Mouse (Mus musculus) heart, adult 2 months (tissue): ENCODE results near the gene Qk. TPM values are rescaled to one million over a fixed set of nuclear protein-coding genes. Genes with fewer than 3 reads are reported as not detected.
A peak's percentile ranks its signal among the peaks of the same experiment; 100 is the strongest.

Experiments used
- DNase-seq, 2 experiments: peaks; one replicate each; pipeline ENCODE4 v3.0.0; 2021
- H3K27ac ChIP-seq: fragments of 200-600 bp; 2 replicates; pipeline ENCODE4 v1.8.1; 2022
- H3K27me3 ChIP-seq: fragments of 200-500 bp; 2 replicates; pipeline ENCODE4 v1.6.1; 2012; ENCODE audit warnings: mild to moderate bottlenecking, low read length, inconsistent platforms, mixed read lengths; ENCODE audit not compliant: control insufficient read depth, insufficient read depth
- H3K36me3 ChIP-seq: fragments of 200-500 bp; 2 replicates; pipeline ENCODE4 v1.6.1; 2012; ENCODE audit warnings: low read length, inconsistent platforms; ENCODE audit not compliant: control insufficient read depth, insufficient read depth
- H3K4me1 ChIP-seq: fragments of 200-500 bp; 2 replicates; pipeline ENCODE4 v1.6.1; 2011; ENCODE audit warnings: low read length; ENCODE audit not compliant: control insufficient read depth, insufficient read depth
- H3K4me3 ChIP-seq: fragments of 200-600 bp; 2 replicates; pipeline ENCODE4 v1.8.1; 2022
- H3K79me2 ChIP-seq: fragments of 200-500 bp; replicated peaks from 2 replicates; pipeline ENCODE4 v1.6.1; 2012; ENCODE audit warnings: mild to moderate bottlenecking, inconsistent platforms, low read length, moderate library complexity, mixed read lengths; ENCODE audit not compliant: control insufficient read depth, insufficient read depth
- H3K9ac ChIP-seq: fragments of 200-500 bp; 2 replicates; pipeline ENCODE4 v1.6.1; 2012; ENCODE audit warnings: low read depth, mild to moderate bottlenecking, control low read depth, inconsistent platforms, low read length, mixed read lengths
- CTCF ChIP-seq: fragments of 200-600 bp; IDR thresholded peaks from 2 replicates; pipeline ENCODE4 v1.8.1; 2022; ENCODE audit warnings: antibody characterized with exemption, mild to moderate bottlenecking, moderate library complexity
- EP300 ChIP-seq: fragments of 200-500 bp; IDR thresholded peaks from 2 replicates; pipeline ENCODE4 v1.6.1; 2011; ENCODE audit warnings: low read depth, low read length, control low read depth; ENCODE audit not compliant: insufficient read depth
- POLR2A ChIP-seq: fragments of 200-500 bp; IDR thresholded peaks from 2 replicates; pipeline ENCODE4 v1.6.1; 2011; ENCODE audit warnings: mild to moderate bottlenecking, low read depth, low read length, control low read depth; ENCODE audit not compliant: insufficient read depth
- WGBS: fragments of 180-500 bp; shearing (Covaris S2); methylation state at CpG from one replicate; pipeline ENCODE4 v1.1.7; 2018; 5-methylcytosine and 5-hydroxymethylcytosine counted together
- intact Hi-C: fragments of 180-260 bp; cut with DNase I; formaldehyde crosslinking; loops from one replicate; pipeline ENCODE4 v1.15.1; 2025
- polyA plus RNA-seq: library from polyadenylated mRNA; depleted of rRNA; stranded (reverse); fragments of >200 nt; gene quantifications from 2 replicates; pipeline ENCODE4 v1.2.3, GENCODE M21; 2012
- total RNA-seq, 2 experiments: library from RNA; stranded (reverse); gene quantifications; 2 replicates each; pipeline ENCODE4 v1.2.3; 2021

The Qk gene
- total and polyA plus RNA-seq, 3 experiments, result 342 to 514 (median 469) TPM

- TF ChIP-seq CTCF, result no peak
- Histone ChIP-seq H3K4me3 (no peak overlapping the region), H3K27me3 (no peaks in the 10 kb centered on the region), H3K27ac (peak overlapping the region; percentile 84), H3K79me2 (no peaks in the 10 kb centered on the region), H3K36me3 (peaks cover 2% of the 10 kb centered on the region), H3K9ac (no peak overlapping the region), H3K4me1 (peaks cover 18% of the 10 kb centered on the region)
- no peak for DNase-seq
- WGBS, result 72% methylated on average over 7 of the region's 7 CpGs
- intact Hi-C loops, result no loop called here
Measured at GRCm38 (mm10) chr17:10361882-10362291, 42.2 kb upstream of the Qk start.

DNA sequence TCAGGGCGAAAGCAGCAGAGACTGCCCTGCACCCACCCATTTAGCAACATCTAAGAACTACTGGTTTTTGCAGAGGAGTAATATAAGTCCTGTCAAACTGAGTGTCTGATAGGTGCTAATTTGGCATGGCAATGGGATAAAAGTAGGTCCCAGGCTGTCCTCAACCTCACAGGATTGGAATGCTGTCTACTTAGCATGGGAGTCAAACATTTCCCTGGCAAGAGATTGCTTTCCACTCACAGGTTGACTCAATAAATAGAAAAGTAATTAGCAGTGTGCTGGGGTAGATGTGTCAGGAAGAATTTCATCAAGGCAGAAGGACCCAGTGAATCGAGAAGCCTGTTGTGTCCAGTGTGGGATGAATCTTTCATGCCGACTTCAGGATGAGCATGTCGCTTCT lies 41.1 kb upstream of the Qk start:
- no peak for TF ChIP-seq POLR2A
- no peak for TF ChIP-seq EP300
- no peak for TF ChIP-seq CTCF
- no peak overlapping the region for H3K4me3 ChIP-seq
- WGBS, result 69% methylated on average over 4 of the region's 4 CpGs
- no peaks in the 10 kb centered on the region for H3K27me3 ChIP-seq
- H3K27ac ChIP-seq, result peak overlapping the region; percentile 84
- H3K9ac ChIP-seq, result peak overlapping the region; percentile 50; the same call in 1 of the 2 replicates
- H3K36me3 ChIP-seq, result no peaks in the 10 kb centered on the region
- no peaks in the 10 kb centered on the region for H3K79me2 ChIP-seq
- intact Hi-C loops, result no loop called here
- H3K4me1 ChIP-seq, result peaks cover 15% of the 10 kb centered on the region
- DNase-seq, result peak in 1 of 2 experiments; percentile 32

DNA sequence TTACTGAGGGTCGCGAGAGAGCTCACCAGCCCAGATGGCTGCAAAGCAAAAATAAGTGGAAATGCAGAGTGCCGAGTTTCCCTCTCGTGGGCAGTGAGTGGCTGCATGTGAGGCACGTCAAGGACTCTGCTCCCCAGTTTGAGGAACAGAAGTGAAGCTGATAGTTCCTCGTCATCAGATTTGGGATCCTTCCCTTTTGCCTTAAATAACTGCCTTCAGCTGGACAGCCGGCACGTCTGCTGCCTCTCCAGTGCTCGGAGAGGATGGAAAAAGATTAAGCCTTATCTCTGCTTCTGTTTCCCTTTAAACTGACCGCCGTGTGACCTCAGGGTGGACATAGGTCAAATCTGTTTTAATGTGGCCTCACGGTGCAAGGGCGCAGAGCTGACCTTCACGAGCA lies 39.8 kb upstream of the Qk start:
- 0 out of 2 replicates have a peak overlapping the region, but pooled peaks have one; percentile 19 for H3K9ac ChIP-seq
- WGBS, result 15% methylated on average over 14 of the region's 14 CpGs
- peak in 1 of 2 experiments; percentile 56 for DNase-seq
- intact Hi-C loops, result loop anchor here (2.0 kb wide), 1 partner anchor 23 kb away; no protein-coding TSS in a partner anchor
- H3K4me1 ChIP-seq, result peaks cover 17% of the 10 kb centered on the region
- no peaks in the 10 kb centered on the region for H3K36me3 ChIP-seq
- H3K4me3 ChIP-seq, result no peak overlapping the region
- TF ChIP-seq CTCF (no peak), EP300 (peak; percentile 80; the same call in 1 of the 2 replicates), POLR2A (peak; percentile 48; the same call in 1 of the 2 replicates)
- H3K79me2 ChIP-seq, result no peaks in the 10 kb centered on the region
- H3K27ac ChIP-seq, result peak overlapping the region; percentile 84
- H3K27me3 ChIP-seq, result no peaks in the 10 kb centered on the region

DNA sequence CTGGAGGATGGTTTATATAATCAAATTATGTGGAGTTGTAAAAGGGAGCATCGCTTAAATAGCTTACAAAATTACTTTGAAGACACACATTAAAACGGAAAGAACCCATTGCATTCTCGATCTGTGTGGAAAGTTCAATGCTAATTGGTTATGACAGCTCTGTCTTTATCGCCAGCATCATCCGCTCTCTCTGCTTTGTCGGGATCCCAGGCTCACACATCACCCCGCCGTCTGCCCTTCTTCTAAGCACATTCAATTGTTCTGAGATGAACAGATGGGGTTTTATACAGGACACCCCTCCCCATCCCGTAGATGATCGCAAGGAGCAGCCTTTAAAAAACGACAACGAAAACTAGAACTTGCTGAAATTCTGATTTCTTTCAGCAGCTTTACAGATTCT lies 37.7 kb upstream of the Qk start:
- Histone ChIP-seq H3K36me3 (no peaks in the 10 kb centered on the region), H3K4me3 (no peak overlapping the region), H3K27ac (no peak overlapping the region), H3K9ac (no peak overlapping the region), H3K4me1 (peaks cover 17% of the 10 kb centered on the region), H3K79me2 (no peaks in the 10 kb centered on the region), H3K27me3 (no peaks in the 10 kb centered on the region)
- 91% methylated on average over 12 of the region's 12 CpGs for WGBS
- DNase-seq, result no peak
- no peak for TF ChIP-seq POLR2A
- TF ChIP-seq EP300, result no peak
- no peak for TF ChIP-seq CTCF
- intact Hi-C loops, result no loop called here

DNA sequence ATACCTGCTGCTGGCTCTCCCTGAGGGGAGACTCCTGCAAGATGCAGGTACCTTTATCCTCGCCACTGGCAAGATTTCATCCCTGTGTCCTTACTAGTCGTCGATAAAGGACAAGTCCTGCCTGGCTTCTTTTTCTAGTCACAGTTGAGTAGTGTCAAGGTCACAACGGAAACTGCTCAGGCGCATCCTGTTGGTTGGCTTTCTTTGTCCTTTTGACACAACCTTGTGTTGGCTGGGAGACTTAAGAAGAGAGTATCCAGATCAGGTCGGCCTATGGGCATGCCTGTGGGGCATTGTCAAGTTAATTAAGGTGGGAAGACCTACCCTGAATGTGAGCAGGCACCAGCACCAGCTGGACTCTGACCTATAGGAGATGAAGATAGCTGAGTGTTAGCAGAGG lies 36.6 kb upstream of the Qk start:
- H3K4me3 ChIP-seq, result no peak overlapping the region
- no peak for DNase-seq
- H3K27me3 ChIP-seq, result no peaks in the 10 kb centered on the region
- H3K9ac ChIP-seq, result no peak overlapping the region
- WGBS, result 50% methylated on average over 6 of the region's 6 CpGs
- peaks cover 17% of the 10 kb centered on the region for H3K4me1 ChIP-seq
- no peaks in the 10 kb centered on the region for H3K36me3 ChIP-seq
- no peaks in the 10 kb centered on the region for H3K79me2 ChIP-seq
- no peak overlapping the region for H3K27ac ChIP-seq
- TF ChIP-seq POLR2A, result no peak
- TF ChIP-seq EP300, result no peak
- TF ChIP-seq CTCF, result no peak
- intact Hi-C loops, result no loop called here

- Histone ChIP-seq H3K4me3 (no peak overlapping the region), H3K27me3 (no peaks in the 10 kb centered on the region), H3K4me1 (peaks cover 15% of the 10 kb centered on the region), H3K79me2 (no peaks in the 10 kb centered on the region), H3K9ac (no peak overlapping the region), H3K27ac (no peak overlapping the region), H3K36me3 (no peaks in the 10 kb centered on the region)
- intact Hi-C loops, result no loop called here
- WGBS, result 31% methylated on average over 8 of the region's 8 CpGs
- no peak for DNase-seq
- TF ChIP-seq EP300, result no peak
- no peak for TF ChIP-seq CTCF
- TF ChIP-seq POLR2A, result no peak
Measured at GRCm38 (mm10) chr17:10355746-10356145, 36.1 kb upstream of the Qk start.
